In the genomic region with DNA sequence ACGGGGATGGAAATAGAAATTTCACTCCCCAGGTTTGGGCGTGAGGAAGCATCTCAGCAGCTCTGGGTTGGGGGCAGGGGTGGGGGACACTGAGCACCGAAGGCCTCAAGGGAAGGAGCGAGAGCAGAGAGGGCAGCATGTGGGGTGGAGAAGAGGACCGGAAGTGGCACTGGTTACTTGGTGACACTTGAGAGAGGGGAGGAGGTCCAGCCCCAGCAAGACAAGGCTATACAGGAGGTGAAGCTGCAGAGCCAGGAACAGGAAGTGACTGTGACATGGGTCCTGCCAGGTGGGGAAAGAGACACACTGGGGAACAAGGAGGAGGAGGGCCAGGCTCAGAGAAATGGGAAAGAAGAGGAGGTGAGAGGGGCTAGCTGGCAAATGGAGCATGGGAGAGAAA, we compare ENCODE assay signal across 18 mouse cellular contexts. TPM values are rescaled to one million over a fixed set of nuclear protein-coding genes. Genes with fewer than 3 reads are reported as not detected.
DNase-seq lines count a peak whose midpoint lies in the region; ATAC-seq and TF ChIP-seq lines count a peak whose summit lies in the region.
"Had no signal": no experiment of that assay in that cellular context is flagged by ENCODE, and none has a peak within 500 bp of the region (broad histone marks: within the 10 kb centered on the region; RNA-seq: fewer than 3 reads in every experiment).

No protein-coding gene starts in this region.

- no peak for DNase-seq in cerebellum, adult 8-10 months
- DNase-seq in spleen, adult 2 months (ENCODE audit: low read depth in 1 of 2, low spot score in 2 of 2): peak in 1 of 2 experiments; percentile 13
- no peak for DNase-seq in spleen, adult 12 weeks (ENCODE audit: low spot score)
- peak; percentile 34 for DNase-seq in thymus, postnatal 25 days
- no peak for DNase-seq in embryo, embryonic 10 days (ENCODE audit: low spot score)
- DNase-seq: adrenal gland, postnatal 36 days; cerebellum, adult 11-12 months; gastrocnemius, postnatal 10 days; heart, postnatal 10 days; kidney, adult 2 months; left cerebral cortex, postnatal 4 days; midbrain, embryonic 14.5 days; right cerebral cortex, postnatal 4 days had no signal

- WGBS in spleen, adult 2 months: 16% methylated on average over 5 of the region's 5 CpGs
- 37% methylated on average over 5 of the region's 5 CpGs for WGBS in liver, embryonic 15.5 days (ENCODE audit: insufficient replicate concordance)
- WGBS in intestine, postnatal 0 days: 57% methylated on average over 5 of the region's 5 CpGs

- ATAC-seq in cerebellum, adult (ENCODE audit: insufficient number of reproducible peaks, low FRiP score, low TSS enrichment): 0 out of 2 replicates have a peak, but pooled peaks have one; percentile 26
- ATAC-seq in liver, embryonic 15.5 days (ENCODE audit: insufficient read depth): no peak
- ATAC-seq in intestine, postnatal 0 days: no peak
- ATAC-seq: lung, postnatal 0 days had no signal

- H3K4me3 ChIP-seq in spleen, adult 2 months (ENCODE audit: extremely low read depth, insufficient read depth, insufficient read length): peak overlapping the region; percentile 42; the same call in 1 of the 2 replicates
- H3K4me3 ChIP-seq in liver, embryonic 15.5 days (replicated peaks): no peak overlapping the region
- H3K4me3 ChIP-seq in intestine, postnatal 0 days (ENCODE audit: low read depth, low read length): no peak overlapping the region
- H3K4me3 ChIP-seq: forebrain, embryonic 12.5 days had no signal

- H3K36me3 ChIP-seq in spleen, adult 2 months (ENCODE audit: control insufficient read depth, insufficient read depth, low read length): no peaks in the 10 kb centered on the region
- no peaks in the 10 kb centered on the region for H3K36me3 ChIP-seq in liver, embryonic 15.5 days (replicated peaks)
- no peaks in the 10 kb centered on the region for H3K36me3 ChIP-seq in intestine, postnatal 0 days (ENCODE audit: control insufficient read depth, insufficient read depth)
- H3K36me3 ChIP-seq: forebrain, embryonic 12.5 days had no signal

- no peak overlapping the region for H3K4me2 ChIP-seq in liver, embryonic 15.5 days
- H3K4me2 ChIP-seq in intestine, postnatal 0 days (replicated peaks; ENCODE audit: low read depth): no peak overlapping the region
- H3K4me2 ChIP-seq: forebrain, embryonic 12.5 days had no signal

- no peak for TF ChIP-seq CTCF in spleen, adult 2 months (IDR thresholded peaks at IDR 0.05; ENCODE audit: extremely low read depth, insufficient read depth, insufficient read length, insufficient replicate concordance)
- TF ChIP-seq CTCF in intestine, postnatal 0 days (IDR thresholded peaks at IDR 0.05; ENCODE audit: low read depth): no peak

- H3K27me3 ChIP-seq in spleen, adult 2 months (ENCODE audit: control insufficient read depth, insufficient read depth, low read length): no peaks in the 10 kb centered on the region
- no peaks in the 10 kb centered on the region for H3K27me3 ChIP-seq in liver, embryonic 15.5 days
- no peaks in the 10 kb centered on the region for H3K27me3 ChIP-seq in intestine, postnatal 0 days (replicated peaks; ENCODE audit: control insufficient read depth, insufficient read depth, low read length)

- no peaks in the 10 kb centered on the region for H3K9me3 ChIP-seq in liver, embryonic 15.5 days (replicated peaks)
- no peaks in the 10 kb centered on the region for H3K9me3 ChIP-seq in intestine, postnatal 0 days (ENCODE audit: control insufficient read depth)
- H3K9me3 ChIP-seq: forebrain, embryonic 12.5 days had no signal

- no peak overlapping the region for H3K9ac ChIP-seq in liver, embryonic 15.5 days
- no peak overlapping the region for H3K9ac ChIP-seq in intestine, postnatal 0 days (ENCODE audit: low read depth, low read length)
- H3K9ac ChIP-seq: forebrain, embryonic 12.5 days had no signal

- peak overlapping the region; percentile 5; the same call in 1 of the 2 replicates for H3K27ac ChIP-seq in spleen, adult 2 months (ENCODE audit: insufficient read depth, low read length)
- peak overlapping the region; percentile 11; the same call in 1 of the 2 replicates for H3K27ac ChIP-seq in liver, embryonic 15.5 days (replicated peaks)
- H3K27ac ChIP-seq in intestine, postnatal 0 days (ENCODE audit: low read depth, low read length): no peak overlapping the region
- H3K27ac ChIP-seq: forebrain, embryonic 12.5 days had no signal

- H3K4me1 ChIP-seq in spleen, adult 2 months (ENCODE audit: control insufficient read depth, insufficient read depth, insufficient read length): peaks cover 17% of the 10 kb centered on the region; the same call in 1 of the 2 replicates
- peaks cover 74% of the 10 kb centered on the region for H3K4me1 ChIP-seq in liver, embryonic 15.5 days (replicated peaks)
- H3K4me1 ChIP-seq in intestine, postnatal 0 days (replicated peaks; ENCODE audit: control insufficient read depth, insufficient read depth, low read length): no peaks in the 10 kb centered on the region

- no peak for TF ChIP-seq POLR2A in spleen, adult 2 months (IDR thresholded peaks at IDR 0.05; ENCODE audit: low read depth, low read length)

RNA-seq across cellular contexts. Expression of a gene that starts 20.3 kb away (rescaled TPM):
- 7.1 and 8.0 TPM in 2 replicates for polyA plus RNA-seq in spleen, adult 2 months (2012; rRNA removed)
- 37.6 and 40.1 TPM in 2 replicates for polyA plus RNA-seq in liver, embryonic 15.5 days (2015; fragmentation: Nextera tagmentation; extraction: Ambion mirVana)
- 9.8 and 11.8 TPM in 2 replicates for polyA plus RNA-seq in intestine, postnatal 0 days (2015; fragmentation: Nextera tagmentation; extraction: Ambion mirVana)
